Mouse (Mus musculus) skeletal muscle tissue, adult 2 months (tissue): ENCODE data around the gene 4921524J17Rik.

ENCODE experiments used
- DNase-seq: peaks from one replicate; pipeline ENCODE4 v3.0.0-alpha.2; 2012; ENCODE audit warnings: low read depth, low spot score

4921524J17Rik gene

DNA sequence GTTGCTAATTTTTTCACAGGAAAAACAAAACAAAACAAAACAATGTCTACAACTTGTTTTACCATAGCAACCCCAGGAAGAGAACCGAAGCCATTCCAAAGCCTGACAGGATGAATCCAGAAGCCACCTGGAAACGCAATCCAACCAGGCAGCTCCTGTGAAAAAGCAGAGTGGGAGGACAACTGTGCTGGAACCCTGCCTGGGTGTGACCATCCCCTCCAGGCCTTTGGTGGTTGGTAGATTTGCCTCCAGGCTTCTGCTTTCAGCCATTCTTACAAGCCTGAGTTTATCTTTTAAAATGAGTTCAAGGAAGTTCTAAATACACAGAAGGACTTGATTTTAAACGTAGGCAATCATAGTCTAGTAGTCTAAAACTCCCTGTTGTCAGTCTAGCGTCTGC, 50.7 kb downstream of the 4921524J17Rik start:
- no peak for DNase-seq

DNA sequence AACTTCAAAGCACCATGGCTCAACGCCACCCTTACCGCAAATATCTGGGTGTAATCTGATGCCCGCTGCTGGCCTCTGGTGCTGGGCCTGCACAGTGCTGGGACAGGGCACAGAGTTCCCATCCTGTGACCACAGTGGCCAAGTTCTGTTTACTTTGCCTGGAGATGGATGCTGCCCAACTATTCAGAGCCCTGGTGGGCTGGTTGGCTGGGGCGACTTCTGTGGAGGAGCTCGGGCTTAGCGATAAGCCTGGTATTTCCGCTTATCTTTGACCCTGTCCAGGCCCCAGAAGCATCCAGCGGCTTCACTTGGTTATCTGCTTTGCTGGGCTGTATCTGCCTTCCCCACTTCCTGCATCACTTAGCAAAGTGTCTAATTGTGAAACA, 51.8 kb downstream of the 4921524J17Rik start:
- DNase-seq: peak; percentile 13

DNA sequence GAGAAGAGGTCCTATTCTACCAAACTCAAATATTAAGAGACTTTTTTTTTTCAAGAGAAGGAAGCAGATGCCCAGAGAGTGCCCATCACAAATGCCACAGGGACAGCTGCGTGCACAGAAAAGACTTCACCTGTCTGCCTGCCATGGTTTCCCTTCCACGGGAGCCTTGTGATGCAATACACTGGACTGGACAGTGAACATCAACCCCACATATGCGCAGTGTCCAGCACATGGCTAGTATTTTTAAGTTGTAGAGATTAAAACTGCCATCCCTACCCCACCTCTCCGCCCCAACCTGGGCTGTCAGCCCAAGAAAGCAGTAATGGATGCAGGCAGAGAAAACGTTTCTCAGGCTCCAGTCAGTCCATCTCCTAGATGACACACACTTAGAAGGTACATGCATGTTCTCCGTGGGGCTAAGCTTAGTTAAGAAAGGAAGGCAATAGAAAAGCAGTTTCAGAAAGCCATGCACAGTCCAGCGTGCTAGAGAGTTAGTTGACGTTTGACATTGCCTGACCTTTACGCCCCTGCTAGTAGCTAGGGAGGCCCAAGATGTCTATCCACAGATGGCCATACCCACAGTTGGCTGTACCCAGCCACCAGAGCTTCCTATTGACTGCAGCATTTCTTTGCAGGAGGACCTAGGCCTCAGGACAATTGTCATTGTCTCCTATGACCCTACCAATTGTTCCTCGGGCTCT, 52.4 kb downstream of the 4921524J17Rik start:
- no peak for DNase-seq

DNA sequence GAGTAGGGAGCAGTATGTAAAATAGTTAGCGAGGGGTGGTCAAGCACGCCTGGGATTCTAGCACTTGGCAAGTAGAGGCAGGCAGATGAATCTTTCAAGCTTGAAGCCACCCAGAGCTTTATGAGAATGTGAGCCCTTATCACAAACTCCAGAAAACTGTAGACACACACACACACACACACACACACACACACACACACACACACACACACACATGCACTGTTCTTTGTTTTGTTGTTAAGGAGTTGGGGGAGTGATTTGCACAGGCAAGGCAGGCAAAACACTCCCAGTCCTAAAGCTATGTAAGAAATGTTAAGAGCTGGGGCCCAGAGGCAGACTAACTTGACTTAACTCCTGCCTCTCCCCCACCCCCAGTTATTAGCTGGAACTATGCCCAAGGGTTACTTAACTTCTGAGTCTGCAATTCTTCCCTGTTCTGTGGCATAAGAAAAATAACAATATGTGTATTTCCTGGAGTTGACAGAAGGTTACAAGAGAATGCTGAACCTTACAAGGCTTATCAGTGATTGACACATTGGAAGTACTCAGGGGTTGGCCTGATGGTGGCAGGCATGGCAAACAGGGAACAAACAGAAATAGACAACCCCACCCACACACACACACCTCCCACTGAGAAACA, 53.4 kb downstream of the 4921524J17Rik start:
- no peak for DNase-seq

DNA sequence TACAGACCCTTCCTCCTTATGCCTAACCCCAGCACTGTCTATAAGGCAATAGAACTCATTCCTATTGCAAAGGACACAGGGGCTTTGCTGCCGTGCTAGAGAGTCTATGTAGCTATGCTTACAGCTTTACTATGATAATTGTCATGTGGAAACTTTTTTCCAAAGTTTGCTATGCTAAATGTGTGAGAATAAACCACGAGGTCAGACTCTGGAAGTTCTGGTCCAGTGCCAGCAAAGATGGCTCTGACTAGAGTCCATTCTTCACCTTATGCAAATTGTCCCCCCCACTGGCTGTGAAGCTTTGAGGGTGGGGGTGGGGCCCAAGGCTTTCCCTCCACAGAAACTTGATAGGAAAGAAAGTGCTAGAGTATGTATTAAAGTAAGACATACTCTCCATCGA, 56.1 kb downstream of the 4921524J17Rik start:
- DNase-seq: no peak

DNA sequence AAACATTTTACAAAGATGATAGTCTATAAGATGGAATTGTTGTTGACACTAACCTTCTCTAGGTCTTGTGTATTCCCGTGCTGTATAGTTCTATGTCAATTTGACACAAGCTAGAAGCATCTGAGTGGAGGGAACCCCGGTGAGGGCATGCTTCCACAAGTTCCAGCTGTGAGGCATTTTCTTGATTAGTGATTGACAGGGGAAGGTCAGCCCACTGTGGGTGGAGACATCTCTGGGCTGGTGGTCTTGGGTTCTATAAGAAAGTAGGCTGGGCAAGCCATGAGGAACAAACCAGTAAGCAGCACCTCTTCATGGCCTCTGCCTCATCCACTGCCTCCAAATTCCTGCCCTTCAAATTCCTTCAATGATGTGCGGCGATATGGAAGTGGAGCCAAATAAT, 58.3 kb downstream of the 4921524J17Rik start:
- no peak for DNase-seq

DNA sequence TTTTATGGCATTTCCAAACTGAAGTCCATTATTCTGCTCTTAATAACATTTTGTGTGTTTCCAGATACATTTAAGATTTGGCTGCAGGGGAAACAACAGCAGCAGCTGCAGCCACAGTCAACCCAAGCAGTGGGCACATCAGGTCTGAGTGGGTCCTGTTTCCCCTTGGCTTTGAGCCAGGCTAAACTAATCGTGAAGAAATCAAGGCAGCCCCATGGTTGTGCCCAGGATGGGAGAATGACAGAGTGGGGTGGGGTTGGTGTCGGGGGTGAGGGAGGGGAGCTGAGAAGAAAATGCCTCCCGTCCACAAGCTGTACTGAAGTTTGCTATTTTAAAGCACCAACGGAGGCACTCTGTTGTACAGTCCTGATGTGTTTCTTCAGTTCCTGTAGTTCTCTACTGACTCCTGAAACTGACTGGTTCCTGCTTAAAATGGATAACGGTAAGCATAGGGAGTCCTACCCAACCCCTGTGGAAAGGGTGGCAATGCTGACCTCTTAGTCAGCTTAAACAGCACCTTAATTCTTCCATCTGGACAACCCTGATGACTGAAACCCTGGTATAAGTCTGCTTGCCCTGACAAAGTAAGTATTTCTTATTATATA, 59.1 kb downstream of the 4921524J17Rik start:
- no peak for DNase-seq

DNA sequence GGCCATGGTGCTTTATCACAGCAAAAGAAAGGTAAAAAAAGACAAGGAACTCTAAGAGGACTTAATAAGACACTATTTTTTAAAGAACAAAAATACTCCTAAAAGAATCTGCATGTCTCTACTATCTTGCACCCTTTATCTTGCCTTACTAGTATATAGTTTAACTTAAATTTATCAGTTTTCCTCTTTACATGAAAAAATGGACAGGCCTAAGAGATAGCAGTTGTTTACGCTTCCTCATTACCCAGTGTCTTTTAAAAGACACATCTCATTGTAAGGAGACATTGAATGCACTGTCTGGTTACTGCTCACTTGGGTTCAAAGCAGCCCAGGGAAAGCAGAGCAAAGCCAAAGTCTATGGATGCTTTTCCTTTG, 60.2 kb downstream of the 4921524J17Rik start:
- DNase-seq: no peak

DNA sequence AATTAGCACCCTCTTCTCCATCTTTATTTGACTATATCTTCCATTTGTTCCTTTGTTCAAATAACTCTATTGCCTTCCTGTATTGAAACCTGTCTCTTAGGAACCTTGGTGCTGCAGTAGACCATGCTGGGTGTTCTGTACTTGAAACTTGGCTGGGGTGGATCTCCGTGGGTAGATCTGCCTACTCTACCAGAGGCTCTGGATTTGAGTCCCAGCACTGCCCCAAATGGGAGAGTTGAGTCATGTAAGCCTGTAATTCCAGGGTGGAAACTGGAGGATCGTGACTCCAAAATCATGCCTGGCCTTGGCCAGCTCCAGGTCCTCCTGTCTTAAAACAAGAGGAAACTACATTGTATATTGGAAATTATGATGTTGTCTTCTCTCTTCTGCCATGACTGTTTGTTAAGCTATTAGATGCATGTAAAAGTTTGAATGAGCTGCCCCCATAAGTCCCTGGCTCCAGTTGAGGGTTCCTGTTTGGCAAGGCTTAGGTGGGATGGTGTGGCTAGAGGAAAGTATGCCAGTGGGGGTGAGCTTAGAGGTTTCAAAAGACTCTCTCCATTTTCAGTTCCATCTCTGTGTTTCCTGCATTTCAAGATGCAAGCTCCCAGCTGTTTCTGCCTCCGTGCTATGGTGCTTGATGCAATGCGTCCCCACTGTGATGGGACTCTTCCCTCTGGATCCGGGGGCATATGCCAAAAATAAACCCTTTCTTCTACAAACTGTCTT, 60.7 kb downstream of the 4921524J17Rik start:
- no peak for DNase-seq

DNA sequence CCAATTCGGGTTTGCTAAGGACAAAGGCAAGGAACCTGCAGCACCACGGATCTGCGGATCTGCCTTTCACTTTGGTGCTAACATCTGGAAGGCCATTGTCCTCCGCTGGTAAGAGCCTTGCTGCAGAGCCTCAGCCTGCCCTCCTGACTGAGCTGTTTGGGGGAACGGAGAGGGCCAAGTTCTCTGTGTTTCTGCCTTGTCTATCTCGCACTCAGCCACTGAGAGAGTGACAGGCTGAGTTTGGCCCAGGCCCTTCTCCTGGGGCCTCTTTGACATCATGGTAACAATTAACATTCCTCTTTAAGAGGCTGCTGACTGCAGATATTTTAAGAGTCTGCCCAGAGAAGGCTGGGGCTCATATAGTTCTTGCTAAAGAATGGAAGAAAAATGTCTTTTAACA, 67.5 kb downstream of the 4921524J17Rik start:
- no peak for DNase-seq

DNA sequence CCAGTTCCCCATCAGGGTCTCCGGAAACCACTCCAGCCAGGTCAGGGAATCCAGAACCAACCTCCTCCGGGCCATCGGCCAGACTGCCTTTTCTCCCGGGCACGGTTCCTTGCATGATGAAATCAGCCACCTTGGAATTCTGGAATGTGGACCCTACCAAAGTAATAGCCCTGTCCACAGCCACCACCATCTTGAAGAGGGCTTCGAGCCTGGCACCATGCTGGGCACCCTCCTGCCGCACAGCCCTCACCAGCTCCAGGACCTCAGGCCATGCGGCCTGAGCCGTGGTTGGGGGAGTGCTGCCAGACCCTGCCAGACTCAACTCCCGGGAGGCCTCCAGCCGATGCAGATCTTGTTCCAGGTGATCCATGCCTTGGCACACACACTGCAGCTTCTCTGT, 68.0 kb downstream of the 4921524J17Rik start:
- no peak for DNase-seq

DNA sequence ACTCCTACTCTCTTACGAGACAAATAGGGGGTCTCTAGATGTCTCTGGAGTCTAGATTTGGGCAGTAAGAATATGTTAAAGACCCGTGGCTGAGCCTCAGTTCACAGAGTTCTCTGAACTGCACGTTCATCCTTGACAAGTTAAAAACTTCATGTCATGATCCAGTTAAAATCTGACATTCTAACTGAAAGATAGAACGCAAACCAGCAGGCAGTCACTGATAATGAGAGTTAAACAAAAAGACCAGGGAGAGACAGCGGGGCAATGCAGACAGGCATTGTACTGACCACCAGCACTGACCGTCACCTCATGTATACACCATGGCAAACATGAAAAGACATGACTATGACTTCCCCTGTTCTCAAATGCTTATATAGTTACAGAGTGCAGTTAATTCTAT, 69.2 kb downstream of the 4921524J17Rik start:
- no peak for DNase-seq

DNA sequence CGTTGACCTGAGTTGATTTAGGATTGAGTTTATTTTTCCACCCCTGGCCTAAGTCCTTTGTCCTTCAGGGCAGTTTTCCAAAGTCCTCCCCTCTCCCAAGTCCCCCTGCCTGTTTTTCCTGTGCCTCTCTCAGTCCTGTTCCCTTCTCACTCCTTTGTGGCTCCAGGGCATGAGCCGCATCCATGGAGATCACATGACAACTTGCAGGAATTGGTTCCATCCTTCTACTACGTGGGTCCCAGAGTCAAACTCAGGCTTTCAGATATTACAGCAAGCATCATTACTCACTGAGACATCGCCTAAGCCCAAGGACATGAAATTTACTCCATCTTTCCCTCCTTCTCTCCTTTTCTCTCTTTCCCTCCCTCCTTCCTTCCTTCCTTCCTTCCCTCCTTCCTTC, 70.4 kb downstream of the 4921524J17Rik start:
- DNase-seq: no peak
